Mouse (Mus musculus) left cerebral cortex, adult 18-20 months (tissue): Measurements from ENCODE around the gene Xndc1. TPM values are rescaled to one million over a fixed set of nuclear protein-coding genes. Genes with fewer than 3 reads are reported as not detected.
"Not testable (repeated sequence)": the region's sequence is repeated elsewhere in the genome, so short reads cannot be mapped to it uniquely, and the experiment has no call there.

Source experiments
- DNase-seq, 2 experiments: peaks; one replicate each; pipeline ENCODE4 v3.0.0; 2021 to 2022; ENCODE audit warnings: low spot score in 2 of 2, mixed read lengths in 1 of 2
- long read RNA-seq, 2 experiments: library from polyadenylated mRNA; stranded (forward); transcript quantifications; one replicate each; pipeline ENCODE4 v2.0.0; 2021
- total RNA-seq, 2 experiments: library from RNA; stranded (reverse); gene quantifications; 2 replicates each; pipeline ENCODE4 v1.2.3; 2021

Xndc1 gene
- 10 to 100 TPM; 20.5 to 26.6 TPM for total RNA-seq
- long read RNA-seq, experiment 1, partial matches to known transcripts: 1 of 4 reads
- long read RNA-seq, experiment 1, other reads (novel, unspliced or antisense): 3 of 4 reads
- long read RNA-seq, experiment 2, partial matches to known transcripts: 2 of 4 reads
- long read RNA-seq, experiment 2, other reads (novel, unspliced or antisense): 2 of 4 reads

GRCm38 (mm10) chr7:102065046-102065891 lies at the start of gene Xndc1, which contains the start of the genes Rnf121 and Xntrpc:
Gene Xndc1, plus strand, starts transcription at chr7:102065511.
Gene Rnf121, minus strand, starts transcription at chr7:102065469.
Gene Xntrpc, plus strand, starts transcription at chr7:102065713.
- peak; percentile 89 to 95 for DNase-seq

- DNase-seq: no peak
Observed at GRCm38 (mm10) chr7:102016936-102017335, 48.4 kb upstream of the Xndc1 start.

- DNase-seq: no peak
Observed at GRCm38 (mm10) chr7:102017452-102017851, 47.9 kb upstream of the Xndc1 start.

GRCm38 (mm10) chr7:102018034-102018433 lies 47.3 kb upstream of the Xndc1 start:
- no peak for DNase-seq

- no peak for DNase-seq
Observed at GRCm38 (mm10) chr7:102018590-102018989, 46.7 kb upstream of the Xndc1 start, which contains the start of gene Il18bp. Gene Il18bp, minus strand, starts transcription at chr7:102018690.

- no peak for DNase-seq
Observed at GRCm38 (mm10) chr7:102019362-102019761, 45.9 kb upstream of the Xndc1 start.

- DNase-seq: not testable (repeated sequence)
Observed at GRCm38 (mm10) chr7:102020934-102021333, 44.4 kb upstream of the Xndc1 start.

GRCm38 (mm10) chr7:102023821-102024220 lies 41.5 kb upstream of the Xndc1 start:
- DNase-seq: peak in 1 of 2 experiments; percentile 54

- no peak for DNase-seq
Observed at GRCm38 (mm10) chr7:102025187-102026119, 39.9 kb upstream of the Xndc1 start.

- DNase-seq: no peak
Observed at GRCm38 (mm10) chr7:102034904-102035303, 30.4 kb upstream of the Xndc1 start.

GRCm38 (mm10) chr7:102035534-102035933 lies 29.8 kb upstream of the Xndc1 start:
- DNase-seq: no peak

- no peak for DNase-seq
Observed at GRCm38 (mm10) chr7:102037318-102037717, 28.0 kb upstream of the Xndc1 start.

GRCm38 (mm10) chr7:102042314-102042713 lies 23.0 kb upstream of the Xndc1 start:
- DNase-seq: no peak

- not testable (repeated sequence) for DNase-seq
Observed at GRCm38 (mm10) chr7:102048524-102048923, 16.8 kb upstream of the Xndc1 start.

- DNase-seq: no peak
Observed at GRCm38 (mm10) chr7:102061353-102061752, 4.0 kb upstream of the Xndc1 start.

GRCm38 (mm10) chr7:102062203-102062602 lies 3.1 kb upstream of the Xndc1 start:
- no peak for DNase-seq

- no peak for DNase-seq
Observed at GRCm38 (mm10) chr7:102063891-102064290, 1.4 kb upstream of the Xndc1 start.

- no peak for DNase-seq
Observed at GRCm38 (mm10) chr7:102064655-102065045, 661 bp upstream of the Xndc1 start.

GRCm38 (mm10) chr7:102066363-102066762 lies 1.1 kb downstream of the Xndc1 start:
- no peak for DNase-seq

GRCm38 (mm10) chr7:102076714-102077296 lies 11.5 kb downstream of the Xndc1 start:
- DNase-seq: peak; percentile 24 to 36

GRCm38 (mm10) chr7:102078517-102078916 lies 13.2 kb downstream of the Xndc1 start:
- DNase-seq: peak in 1 of 2 experiments; percentile 16
